Mouse (Mus musculus): ENCODE data around the gene Nudcd3.
A peak's percentile ranks its signal among the peaks of the same experiment; 100 is the strongest.

Nudcd3 gene

GRCm38 (mm10) chr11:6200087-6200569, at the start of gene Nudcd3:
Gene Nudcd3 (minus strand): TSS chr11:6200415.
- DNase-seq (ENCODE audit: inconsistent ontology term): peak; percentile 93

- no peak for DNase-seq (ENCODE audit: inconsistent ontology term)
Observed at GRCm38 (mm10) chr11:6244707-6245106, 44.5 kb upstream of the Nudcd3 start.

- DNase-seq (ENCODE audit: inconsistent ontology term): no peak
Observed at GRCm38 (mm10) chr11:6233025-6233424, 32.8 kb upstream of the Nudcd3 start.

GRCm38 (mm10) chr11:6230012-6230411, 29.8 kb upstream of the Nudcd3 start, which contains the start of gene Npc1l1:
Gene Npc1l1 (minus strand): TSS chr11:6230143.
- DNase-seq (ENCODE audit: inconsistent ontology term): no peak

GRCm38 (mm10) chr11:6224541-6225229, 24.5 kb upstream of the Nudcd3 start:
- no peak for DNase-seq (ENCODE audit: inconsistent ontology term)

- no peak for DNase-seq (ENCODE audit: inconsistent ontology term)
Observed at GRCm38 (mm10) chr11:6222187-6222586, 22.0 kb upstream of the Nudcd3 start.

- peak; percentile 38 for DNase-seq (ENCODE audit: inconsistent ontology term)
Observed at GRCm38 (mm10) chr11:6219967-6220366, 19.8 kb upstream of the Nudcd3 start.

- no peak for DNase-seq (ENCODE audit: inconsistent ontology term)
Observed at GRCm38 (mm10) chr11:6218189-6218896, 18.1 kb upstream of the Nudcd3 start.

GRCm38 (mm10) chr11:6216834-6217233, 16.6 kb upstream of the Nudcd3 start:
- DNase-seq (ENCODE audit: inconsistent ontology term): no peak

- no peak for DNase-seq (ENCODE audit: inconsistent ontology term)
Observed at GRCm38 (mm10) chr11:6208158-6208557, 7.9 kb upstream of the Nudcd3 start.

- DNase-seq (ENCODE audit: inconsistent ontology term): no peak
Observed at GRCm38 (mm10) chr11:6207090-6207489, 6.9 kb upstream of the Nudcd3 start.

GRCm38 (mm10) chr11:6200570-6200969, 355 bp upstream of the Nudcd3 start:
- DNase-seq (ENCODE audit: inconsistent ontology term): no peak

GRCm38 (mm10) chr11:6199410-6200086, 667 bp downstream of the Nudcd3 start, which contains the start of gene A730071L15Rik:
Gene A730071L15Rik (plus strand): TSS chr11:6200029.
- peak; percentile 36 for DNase-seq (ENCODE audit: inconsistent ontology term)

GRCm38 (mm10) chr11:6198449-6198848, 1.8 kb downstream of the Nudcd3 start:
- no peak for DNase-seq (ENCODE audit: inconsistent ontology term)

GRCm38 (mm10) chr11:6196780-6197179, 3.4 kb downstream of the Nudcd3 start:
- DNase-seq (ENCODE audit: inconsistent ontology term): no peak

- DNase-seq (ENCODE audit: inconsistent ontology term): peak; percentile 90
Observed at GRCm38 (mm10) chr11:6187878-6188277, 12.3 kb downstream of the Nudcd3 start.

- peak; percentile 3 for DNase-seq (ENCODE audit: inconsistent ontology term)
Observed at GRCm38 (mm10) chr11:6187399-6187798, 12.8 kb downstream of the Nudcd3 start.

- no peak for DNase-seq (ENCODE audit: inconsistent ontology term)
Observed at GRCm38 (mm10) chr11:6184202-6184935, 15.8 kb downstream of the Nudcd3 start.

GRCm38 (mm10) chr11:6183246-6183645, 17.0 kb downstream of the Nudcd3 start:
- DNase-seq (ENCODE audit: inconsistent ontology term): no peak

GRCm38 (mm10) chr11:6180811-6181399, 19.3 kb downstream of the Nudcd3 start:
- DNase-seq (ENCODE audit: inconsistent ontology term): no peak

- peak; percentile 10 for DNase-seq (ENCODE audit: inconsistent ontology term)
Observed at GRCm38 (mm10) chr11:6179194-6179593, 21.0 kb downstream of the Nudcd3 start.

All from Muller cell, postnatal 12 days (primary cell).